Mouse (Mus musculus) MEL (cell line): ENCODE results near the gene Opa3. TPM values are rescaled to one million over a fixed set of nuclear protein-coding genes. Genes with fewer than 3 reads are reported as not detected.

Source experiments
- DNase-seq: peaks from one replicate; pipeline ENCODE4 v3.0.0; 2011; ENCODE audit warnings: low read depth, low spot score
- H3K27ac ChIP-seq: 2 replicates; pipeline ENCODE4 v1.5.1; 2012; ENCODE audit warnings: low read depth, mild to moderate bottlenecking, control low read depth, low read length, moderate library complexity; ENCODE audit not compliant: control insufficient read depth
- H3K27me3 ChIP-seq, 2 experiments: fragments of 150-350 bp in 1 of 2; sonication (generic) in 1 of 2; 2 replicates each; pipeline ENCODE4 v1.6.1; 2012; ENCODE audit warnings: low read length in 2 of 2, mild to moderate bottlenecking in 2 of 2, improper control_type of control experiment in 1 of 2, moderate library complexity in 1 of 2; ENCODE audit not compliant: insufficient read depth in 2 of 2, control insufficient read depth in 1 of 2
- H3K36me3 ChIP-seq, 2 experiments: 2 replicates each; pipeline ENCODE4 v1.6.1; 2012 to 2014; ENCODE audit warnings: low read length in 2 of 2, improper control_type of control experiment in 1 of 2, inconsistent platforms in 1 of 2, mild to moderate bottlenecking in 1 of 2; ENCODE audit not compliant: insufficient read depth in 2 of 2, control insufficient read depth in 1 of 2
- H3K4me1 ChIP-seq, 2 experiments: fragments of 150-350 bp in 1 of 2; sonication (generic) in 1 of 2; 2 replicates each; pipeline ENCODE4 v1.6.1; 2012; ENCODE audit warnings: low read length in 2 of 2, improper control_type of control experiment in 1 of 2, mild to moderate bottlenecking in 1 of 2; ENCODE audit not compliant: insufficient read depth in 2 of 2, control insufficient read depth in 1 of 2
- H3K4me3 ChIP-seq, 2 experiments: fragments of 150-350 bp in 1 of 2; sonication (generic) in 1 of 2; 2 replicates each; pipeline ENCODE4 v1.5.1; 2012; ENCODE audit warnings: low read depth in 2 of 2, low read length in 2 of 2, mild to moderate bottlenecking in 2 of 2, moderate library complexity in 2 of 2, control low read depth in 1 of 2, improper control_type of control experiment in 1 of 2; ENCODE audit not compliant: control insufficient read depth in 1 of 2, insufficient read depth in 1 of 2
- H3K79me2 ChIP-seq: 2 replicates; pipeline ENCODE4 v1.6.1; 2012; ENCODE audit warnings: mild to moderate bottlenecking, low read length, moderate library complexity; ENCODE audit not compliant: control insufficient read depth, poor library complexity, insufficient read depth
- H3K9ac ChIP-seq: 2 replicates; pipeline ENCODE4 v1.6.1; 2012; ENCODE audit warnings: low read depth, mild to moderate bottlenecking, control low read depth, low read length, moderate library complexity; ENCODE audit not compliant: control insufficient read depth, poor library complexity, severe bottlenecking
- H3K9me3 ChIP-seq: fragments of 150-350 bp; sonication (generic); replicated peaks from 2 replicates; pipeline ENCODE4 v1.6.1; 2012; ENCODE audit warnings: mild to moderate bottlenecking, low read length, improper control_type of control experiment, moderate library complexity; ENCODE audit not compliant: insufficient read depth
- ELF1 ChIP-seq: IDR thresholded peaks from 2 replicates; pipeline ENCODE4 v1.6.1; 2014; ENCODE audit warnings: low read depth, mild to moderate bottlenecking, inconsistent platforms, low read length, improper control_type of control experiment, moderate library complexity
- ETS1 ChIP-seq: IDR thresholded peaks from 2 replicates; pipeline ENCODE4 v1.6.1; 2012; ENCODE audit warnings: low read depth, mild to moderate bottlenecking, inconsistent platforms, low read length, improper control_type of control experiment, moderate library complexity
- GABPA ChIP-seq: IDR thresholded peaks from 2 replicates; pipeline ENCODE4 v1.6.1; 2012; ENCODE audit warnings: low read depth, mild to moderate bottlenecking, inconsistent platforms, low read length, improper control_type of control experiment, moderate library complexity
- HCFC1 ChIP-seq: IDR thresholded peaks from 2 replicates; pipeline ENCODE4 v1.6.1; 2012; ENCODE audit warnings: low read depth, mild to moderate bottlenecking, inconsistent platforms, low read length, improper control_type of control experiment, moderate library complexity
- KAT2A ChIP-seq: conservative IDR thresholded peaks from 2 replicates; pipeline ENCODE4 v1.6.1; 2012; ENCODE audit warnings: low read depth, low read length, improper control_type of control experiment, inconsistent platforms
- MEF2A ChIP-seq: IDR thresholded peaks from 2 replicates; pipeline ENCODE4 v1.6.1; 2014; ENCODE audit warnings: low read depth, mild to moderate bottlenecking, inconsistent platforms, low read length, improper control_type of control experiment; ENCODE audit not compliant: poor library complexity, insufficient replicate concordance, severe bottlenecking; ENCODE audit errors: extremely low read depth
- NELFE ChIP-seq: IDR thresholded peaks from 2 replicates; pipeline ENCODE4 v1.6.1; 2011; ENCODE audit warnings: low read depth, low read length, improper control_type of control experiment
- POLR2A ChIP-seq, 2 experiments: IDR thresholded peaks; 2 replicates each; pipeline ENCODE4 v1.6.1; 2011 to 2012; ENCODE audit warnings: low read length in 2 of 2, mild to moderate bottlenecking in 2 of 2, control low read depth in 1 of 2, improper control_type of control experiment in 1 of 2, low read depth in 1 of 2, moderate library complexity in 1 of 2; ENCODE audit not compliant: control insufficient read depth in 1 of 2, insufficient read depth in 1 of 2, poor library complexity in 1 of 2
- POLR2AphosphoS2 ChIP-seq: IDR thresholded peaks from 2 replicates; pipeline ENCODE4 v1.6.1; 2011; ENCODE audit warnings: low read length, improper control_type of control experiment
- POLR2AphosphoS5 ChIP-seq: IDR thresholded peaks from 2 replicates; pipeline ENCODE4 v1.6.1; 2012; ENCODE audit warnings: low read depth, borderline replicate concordance, mild to moderate bottlenecking, inconsistent platforms, low read length, moderate library complexity, mixed read lengths
- RCOR1 ChIP-seq: IDR thresholded peaks from 2 replicates; pipeline ENCODE4 v1.6.1; 2012; ENCODE audit warnings: low read depth, mild to moderate bottlenecking, inconsistent platforms, low read length, improper control_type of control experiment
- SMC3 ChIP-seq: IDR thresholded peaks from 2 replicates; pipeline ENCODE4 v1.6.1; 2011; ENCODE audit warnings: low read depth, low read length, improper control_type of control experiment
- TAL1 ChIP-seq: IDR thresholded peaks from 2 replicates; pipeline ENCODE4 v1.6.1; 2012; ENCODE audit warnings: mild to moderate bottlenecking, inconsistent platforms, low read length, moderate library complexity, mixed read lengths
- TBP ChIP-seq: IDR thresholded peaks from 2 replicates; pipeline ENCODE4 v1.8.0; 2011; ENCODE audit warnings: low read depth, low read length, improper control_type of control experiment
- USF2 ChIP-seq, 2 experiments: IDR thresholded peaks; 2 replicates each; pipeline ENCODE4 v1.6.1; 2011 to 2012; ENCODE audit warnings: improper control_type of control experiment in 2 of 2, low read length in 2 of 2, borderline replicate concordance in 1 of 2, inconsistent platforms in 1 of 2, low read depth in 1 of 2, mild to moderate bottlenecking in 1 of 2; ENCODE audit not compliant: insufficient read depth in 1 of 2
- ZKSCAN1 ChIP-seq: IDR thresholded peaks from 2 replicates; pipeline ENCODE4 v1.6.1; 2012; ENCODE audit warnings: low read depth, mild to moderate bottlenecking, inconsistent platforms, low read length, improper control_type of control experiment, moderate library complexity
- ZNF384 ChIP-seq: IDR thresholded peaks from 2 replicates; pipeline ENCODE4 v1.6.1; 2012; ENCODE audit warnings: low read depth, mild to moderate bottlenecking, inconsistent platforms, low read length, improper control_type of control experiment
- polyA plus RNA-seq, 2 experiments: library from polyadenylated mRNA; stranded (reverse) in 1 of 2; unstranded in 1 of 2; fragments of >175 nt in 1 of 2; fragments of >200 nt in 1 of 2; gene quantifications; 2 replicates each; pipeline versions ENCODE4 v1.2.1 to v1.2.4; 2012; ENCODE audit warnings: low replicate concordance in 2 of 2, low read depth in 1 of 2; ENCODE audit not compliant: insufficient read length in 2 of 2, insufficient read depth in 1 of 2, missing spikeins in 1 of 2
- total RNA-seq: library from RNA; depleted of rRNA; stranded (reverse); fragments of 300-350 nt; gene quantifications from 2 replicates; pipeline ENCODE4 v1.2.3, GENCODE M21; 2012

Gene Opa3
- total and polyA plus RNA-seq, 3 experiments: 18.5 to 85.4 (median 37.2) TPM

GRCm38 (mm10) chr7:19222189-19222588, 5.9 kb upstream of the Opa3 start:
- Histone ChIP-seq H3K27me3 (no peaks in the 10 kb centered on the region), H3K4me1 (peaks cover 6 to 12% of the 10 kb centered on the region in 2 experiments), H3K27ac (no peak overlapping the region), H3K9me3 (no peaks in the 10 kb centered on the region), H3K9ac (no peak overlapping the region), H3K36me3 (peaks cover 0 to 6% of the 10 kb centered on the region in 2 experiments; a peak in 2 of 4 replicates), H3K4me3 (no peak overlapping the region), H3K79me2 (peaks cover 6% of the 10 kb centered on the region)
- DNase-seq: no peak
- no peak for TF ChIP-seq NELFE
- TF ChIP-seq POLR2A (IDR thresholded peaks at IDR 0.05; ENCODE audit: control insufficient read depth in 1 of 2, insufficient read depth in 1 of 2, low read depth in 1 of 2, low read length in 2 of 2, poor library complexity in 1 of 2): no peak
- TF ChIP-seq MEF2A: no peak
- no peak for TF ChIP-seq SMC3
- no peak for TF ChIP-seq POLR2AphosphoS2

GRCm38 (mm10) chr7:19222875-19223274, 5.3 kb upstream of the Opa3 start:
- TF ChIP-seq GABPA (no peak), POLR2AphosphoS5 (no peak), KAT2A (no peak), RCOR1 (no peak), USF2 (IDR thresholded peaks at IDR 0.05; ENCODE audit: borderline replicate concordance in 1 of 2, insufficient read depth in 1 of 2, low read depth in 1 of 2, low read length in 2 of 2) (no peak), TAL1 (no peak), ZNF384 (no peak), ETS1 (no peak), ELF1 (no peak), ZKSCAN1 (no peak), TBP (no peak), HCFC1 (no peak)
- Histone ChIP-seq H3K9ac (no peak overlapping the region), H3K27me3 (no peaks in the 10 kb centered on the region), H3K36me3 (peaks cover 0 to 6% of the 10 kb centered on the region in 2 experiments; a peak in 2 of 4 replicates), H3K79me2 (peaks cover 11% of the 10 kb centered on the region), H3K9me3 (no peaks in the 10 kb centered on the region), H3K4me1 (peaks cover 4 to 9% of the 10 kb centered on the region in 2 experiments; a peak in 3 of 4 replicates), H3K4me3 (no peak overlapping the region), H3K27ac (no peak overlapping the region)
- no peak for DNase-seq
